Mouse (Mus musculus): ENCODE data around the gene Dgkh. TPM values are rescaled to one million over a fixed set of nuclear protein-coding genes. Genes with fewer than 3 reads are reported as not detected.
A peak's percentile ranks its signal among the peaks of the same experiment; 100 is the strongest.

Gene Dgkh
- polyA plus RNA-seq, 1 experiment from 2014 or later = 2.5 TPM

DNA sequence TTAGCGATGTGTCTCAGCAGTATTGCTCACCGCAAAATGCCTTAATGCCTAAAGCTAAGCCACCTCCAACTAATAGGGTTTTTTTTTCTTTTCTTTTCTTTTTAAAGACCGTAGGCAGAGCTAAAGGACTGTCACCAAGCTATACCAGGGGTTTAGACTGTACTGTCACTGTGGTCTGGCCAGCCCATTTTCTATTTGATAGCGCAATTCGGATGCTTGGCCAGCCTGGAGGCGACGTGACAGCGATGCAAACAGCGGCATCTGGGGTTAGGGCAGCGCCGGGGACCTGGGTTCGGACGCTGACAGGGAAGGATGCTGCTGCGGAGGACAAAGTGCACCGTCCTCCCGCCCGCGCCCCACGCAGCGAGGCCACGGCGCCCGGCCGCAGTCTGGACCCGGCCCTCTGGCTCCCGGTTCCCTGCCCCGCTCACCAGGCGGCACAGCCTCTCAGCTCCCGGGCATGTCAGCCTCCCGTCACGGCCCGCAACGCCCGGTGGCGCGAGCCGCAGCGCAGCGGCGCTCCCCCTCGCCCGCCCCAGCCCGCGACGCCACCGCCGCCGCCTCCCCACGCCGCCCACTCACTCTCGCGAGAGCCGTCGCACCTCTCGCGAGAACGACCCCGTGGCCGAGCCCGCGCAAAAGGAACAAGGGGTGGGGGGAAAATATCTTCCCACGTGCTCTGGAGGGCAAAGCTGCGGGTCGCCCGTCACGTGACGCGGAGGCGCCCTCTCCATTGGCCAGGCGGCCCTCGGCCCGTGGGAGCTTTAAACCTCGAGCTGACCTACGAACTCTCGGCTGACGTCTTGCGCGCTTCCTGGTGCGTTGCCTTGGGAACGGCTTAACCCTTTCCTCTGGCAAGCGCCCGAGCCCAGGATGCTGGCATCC, 196.1 kb downstream of the Dgkh start, which contains the start of gene Akap11:
TSS of gene Akap11 (minus strand) at position 528 of the 885 bp plus-strand sequence.
- Histone ChIP-seq H3K27ac (ENCODE audit: poor library complexity, severe bottlenecking) (peak within 1 kb of the TSS; percentile 85), H3K9ac (peak within 1 kb of the TSS; percentile 99)
- WGBS = under 1% methylated on average over 70 of the region's 82 CpGs

DNA sequence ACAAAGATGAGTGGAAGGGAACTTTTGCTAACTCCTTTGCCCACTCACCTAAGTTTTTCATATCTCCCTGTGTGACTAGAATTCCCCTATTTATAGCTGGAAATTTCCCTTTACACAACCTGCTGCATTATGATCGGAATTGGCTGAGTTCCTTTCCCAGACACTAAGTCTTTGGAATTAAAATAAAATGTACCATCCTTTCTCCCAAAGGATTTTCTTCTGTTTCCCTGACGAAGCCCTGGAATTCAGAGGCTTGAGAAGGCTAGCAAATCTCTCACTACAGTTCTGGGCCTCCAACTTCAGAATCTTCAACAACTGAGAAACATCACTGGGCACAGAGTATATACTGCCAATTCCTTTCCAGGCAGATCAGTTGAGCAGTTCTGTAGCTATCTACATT, 197.2 kb downstream of the Dgkh start:
- 50% methylated on average over 2 of the region's 2 CpGs for WGBS
- Histone ChIP-seq H3K27ac (ENCODE audit: poor library complexity, severe bottlenecking) (no peak overlapping the region), H3K4me1 (replicated peaks) (peaks cover 33% of the 10 kb centered on the region), H3K4me3 (peak overlapping the region; percentile 92), H3K9ac (peak overlapping the region; percentile 99), H3K4me2 (peak overlapping the region; percentile 68), H3K36me3 (no peaks in the 10 kb centered on the region), H3K9me3 (replicated peaks) (no peaks in the 10 kb centered on the region), H3K27me3 (replicated peaks) (no peaks in the 10 kb centered on the region)
- ATAC-seq (ENCODE audit: insufficient number of reproducible peaks, low FRiP score) = no peak

More for the DNA sequence above, 196.1 kb downstream of the Dgkh start, which contains the start of gene Akap11:
- peaks cover 28% of the 10 kb centered on the region for H3K4me1 ChIP-seq (replicated peaks)
- peak within 1 kb of the TSS; percentile 92 for H3K4me3 ChIP-seq
- no peaks in the 10 kb centered on the region for H3K27me3 ChIP-seq (replicated peaks)
- no peaks in the 10 kb centered on the region for H3K36me3 ChIP-seq
- ATAC-seq (ENCODE audit: insufficient number of reproducible peaks, low FRiP score) = peak; percentile 97
- H3K9me3 ChIP-seq (replicated peaks) = no peaks in the 10 kb centered on the region
- peak within 1 kb of the TSS; percentile 68 for H3K4me2 ChIP-seq

DNA sequence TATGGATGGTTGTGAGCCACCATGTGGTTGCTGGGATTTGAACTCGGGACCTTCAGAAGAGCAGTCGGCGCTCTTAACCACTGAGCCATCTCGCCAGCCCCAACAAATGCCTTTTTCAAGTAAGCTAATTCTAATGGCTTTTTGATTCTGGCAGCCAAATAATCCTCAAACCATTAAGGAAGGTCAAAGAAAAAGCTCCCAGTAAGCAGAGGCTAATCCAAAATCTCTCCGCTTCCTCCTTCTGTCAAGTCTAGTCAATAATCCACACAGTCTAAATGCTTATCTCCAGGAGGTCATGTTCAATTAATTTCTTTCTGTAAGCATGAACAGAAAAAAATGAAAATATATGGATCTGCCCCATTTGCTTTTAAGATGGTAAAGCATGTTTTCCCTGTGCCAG, 197.9 kb downstream of the Dgkh start:
- H3K4me2 ChIP-seq = no peak overlapping the region
- no peak overlapping the region for H3K4me3 ChIP-seq
- no peak overlapping the region for H3K27ac ChIP-seq (ENCODE audit: poor library complexity, severe bottlenecking)
- H3K36me3 ChIP-seq = no peaks in the 10 kb centered on the region
- ATAC-seq (ENCODE audit: insufficient number of reproducible peaks, low FRiP score) = no peak
- no peaks in the 10 kb centered on the region for H3K27me3 ChIP-seq (replicated peaks)
- WGBS = 95% methylated on average over 5 of the region's 5 CpGs
- peaks cover 39% of the 10 kb centered on the region for H3K4me1 ChIP-seq (replicated peaks)
- no peaks in the 10 kb centered on the region for H3K9me3 ChIP-seq (replicated peaks)
- no peak overlapping the region for H3K9ac ChIP-seq

DNA sequence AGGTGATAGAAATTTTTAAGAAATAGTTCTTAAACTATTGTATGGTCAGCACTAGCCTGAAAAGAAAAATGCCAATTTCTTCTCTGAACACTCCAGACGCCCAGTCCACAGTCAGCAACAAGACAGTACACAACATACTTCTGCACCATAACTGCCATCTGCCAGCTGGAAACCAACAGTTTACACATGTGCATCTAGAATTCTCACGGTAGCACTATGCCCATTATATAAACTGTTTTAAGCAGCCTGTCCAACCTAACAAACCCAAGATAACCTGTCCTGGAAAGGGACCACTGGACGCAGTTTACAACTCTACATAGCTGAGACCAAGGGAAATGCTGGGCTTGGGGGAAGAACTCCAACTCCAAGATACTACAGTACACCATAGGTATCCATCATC, 198.9 kb downstream of the Dgkh start:
- Histone ChIP-seq H3K4me1 (replicated peaks) (peaks cover 48% of the 10 kb centered on the region), H3K36me3 (no peaks in the 10 kb centered on the region), H3K9ac (no peak overlapping the region), H3K4me3 (no peak overlapping the region), H3K4me2 (no peak overlapping the region), H3K27ac (ENCODE audit: poor library complexity, severe bottlenecking) (no peak overlapping the region), H3K9me3 (replicated peaks) (no peaks in the 10 kb centered on the region), H3K27me3 (replicated peaks) (no peaks in the 10 kb centered on the region)
- ATAC-seq (ENCODE audit: insufficient number of reproducible peaks, low FRiP score) = no peak
- 92% methylated on average over 3 of the region's 3 CpGs for WGBS

GRCm38 (mm10) chr14:78532345-78532744, 200.2 kb downstream of the Dgkh start:
- ATAC-seq (ENCODE audit: insufficient number of reproducible peaks, low FRiP score) = no peak
- H3K4me1 ChIP-seq (replicated peaks) = peaks cover 48% of the 10 kb centered on the region
- H3K9ac ChIP-seq = no peak overlapping the region
- H3K36me3 ChIP-seq = no peaks in the 10 kb centered on the region
- no peaks in the 10 kb centered on the region for H3K27me3 ChIP-seq (replicated peaks)
- no peak overlapping the region for H3K4me3 ChIP-seq
- no peak overlapping the region for H3K4me2 ChIP-seq
- H3K27ac ChIP-seq (ENCODE audit: poor library complexity, severe bottlenecking) = peak overlapping the region; percentile 70
- WGBS = 49% methylated on average over 6 of the region's 6 CpGs
- H3K9me3 ChIP-seq (replicated peaks) = no peaks in the 10 kb centered on the region

- no peak overlapping the region for H3K27ac ChIP-seq (ENCODE audit: poor library complexity, severe bottlenecking)
- ATAC-seq (ENCODE audit: insufficient number of reproducible peaks, low FRiP score) = no peak
- WGBS = 86% methylated on average over 3 of the region's 3 CpGs
- H3K9ac ChIP-seq = no peak overlapping the region
- H3K4me1 ChIP-seq (replicated peaks) = peaks cover 56% of the 10 kb centered on the region
- no peaks in the 10 kb centered on the region for H3K9me3 ChIP-seq (replicated peaks)
- no peak overlapping the region for H3K4me3 ChIP-seq
- H3K36me3 ChIP-seq = peaks cover 4% of the 10 kb centered on the region; the same call in 1 of the 2 replicates
- no peak overlapping the region for H3K4me2 ChIP-seq
- H3K27me3 ChIP-seq (replicated peaks) = no peaks in the 10 kb centered on the region
Observed at GRCm38 (mm10) chr14:78530256-78530655, 202.3 kb downstream of the Dgkh start.

- no peaks in the 10 kb centered on the region for H3K9me3 ChIP-seq (replicated peaks)
- H3K27ac ChIP-seq (ENCODE audit: poor library complexity, severe bottlenecking) = peak overlapping the region; percentile 60; the same call in 1 of the 2 replicates
- no peak overlapping the region for H3K4me3 ChIP-seq
- no peaks in the 10 kb centered on the region for H3K27me3 ChIP-seq (replicated peaks)
- ATAC-seq (ENCODE audit: insufficient number of reproducible peaks, low FRiP score) = no peak
- H3K36me3 ChIP-seq = peaks cover 5% of the 10 kb centered on the region; the same call in 1 of the 2 replicates
- H3K4me1 ChIP-seq (replicated peaks) = peaks cover 62% of the 10 kb centered on the region
- no peak overlapping the region for H3K4me2 ChIP-seq
- 65% methylated on average over 8 of the region's 8 CpGs for WGBS
- H3K9ac ChIP-seq = no peak overlapping the region
Observed at GRCm38 (mm10) chr14:78528461-78529425, 203.8 kb downstream of the Dgkh start.

DNA sequence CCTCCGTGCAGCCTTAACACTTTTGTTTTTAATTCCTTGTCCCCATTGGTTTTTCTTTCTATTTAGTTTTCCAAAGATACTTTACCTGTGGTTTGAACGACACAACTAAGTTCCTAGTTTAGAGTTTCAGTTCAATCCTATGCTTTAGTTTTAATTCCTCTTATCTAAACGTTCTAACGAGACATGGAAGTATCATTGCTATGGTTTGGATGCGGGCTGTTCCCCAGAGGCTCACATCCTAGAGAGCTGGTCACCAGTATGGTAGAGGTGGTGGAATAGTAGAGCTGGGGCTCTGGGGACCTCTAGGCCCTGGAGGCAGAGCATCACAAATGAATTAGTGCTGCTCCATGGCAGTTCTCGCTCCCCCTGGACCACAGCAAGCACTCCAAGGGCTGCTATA, 205.7 kb downstream of the Dgkh start:
- 82% methylated on average over 6 of the region's 6 CpGs for WGBS
- H3K36me3 ChIP-seq = peaks cover 5% of the 10 kb centered on the region; the same call in 1 of the 2 replicates
- no peak overlapping the region for H3K4me3 ChIP-seq
- no peak overlapping the region for H3K4me2 ChIP-seq
- no peaks in the 10 kb centered on the region for H3K27me3 ChIP-seq (replicated peaks)
- H3K9me3 ChIP-seq (replicated peaks) = no peaks in the 10 kb centered on the region
- no peak for ATAC-seq (ENCODE audit: insufficient number of reproducible peaks, low FRiP score)
- no peak overlapping the region for H3K9ac ChIP-seq
- H3K27ac ChIP-seq (ENCODE audit: poor library complexity, severe bottlenecking) = no peak overlapping the region
- H3K4me1 ChIP-seq (replicated peaks) = peaks cover 57% of the 10 kb centered on the region

DNA sequence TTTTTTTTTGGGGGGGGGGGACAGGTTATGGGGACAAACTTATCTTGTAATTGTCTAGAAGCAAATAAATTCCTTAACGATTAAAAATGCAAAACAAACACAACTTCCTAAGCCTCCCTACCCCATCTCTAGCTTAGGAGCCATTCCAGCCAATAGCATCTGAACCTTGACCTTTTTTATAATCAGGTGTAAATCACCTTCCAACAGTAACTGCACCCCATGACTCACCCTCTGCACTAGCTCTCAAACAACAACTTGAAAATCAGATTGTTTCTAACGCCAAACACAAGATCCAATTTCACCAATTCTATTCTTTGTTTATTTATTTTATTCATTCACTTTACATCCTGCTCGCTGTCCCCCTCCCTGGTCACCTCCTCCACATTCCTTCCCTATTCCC, 206.1 kb downstream of the Dgkh start:
- ATAC-seq (ENCODE audit: insufficient number of reproducible peaks, low FRiP score) = no peak
- no peaks in the 10 kb centered on the region for H3K9me3 ChIP-seq (replicated peaks)
- H3K4me3 ChIP-seq = no peak overlapping the region
- no peak overlapping the region for H3K27ac ChIP-seq (ENCODE audit: poor library complexity, severe bottlenecking)
- H3K36me3 ChIP-seq = peaks cover 9% of the 10 kb centered on the region
- no peak overlapping the region for H3K4me2 ChIP-seq
- H3K27me3 ChIP-seq (replicated peaks) = no peaks in the 10 kb centered on the region
- peaks cover 53% of the 10 kb centered on the region for H3K4me1 ChIP-seq (replicated peaks)
- H3K9ac ChIP-seq = no peak overlapping the region
- WGBS = 61% methylated on average over 3 of the region's 3 CpGs

- WGBS = 92% methylated on average over 3 of the region's 3 CpGs
- ATAC-seq (ENCODE audit: insufficient number of reproducible peaks, low FRiP score) = peak; percentile 40
- no peak overlapping the region for H3K27ac ChIP-seq (ENCODE audit: poor library complexity, severe bottlenecking)
- no peak overlapping the region for H3K9ac ChIP-seq
- no peaks in the 10 kb centered on the region for H3K9me3 ChIP-seq (replicated peaks)
- H3K4me3 ChIP-seq = no peak overlapping the region
- no peak overlapping the region for H3K4me2 ChIP-seq
- H3K36me3 ChIP-seq = peaks cover 9% of the 10 kb centered on the region
- peaks cover 49% of the 10 kb centered on the region for H3K4me1 ChIP-seq (replicated peaks)
- no peaks in the 10 kb centered on the region for H3K27me3 ChIP-seq (replicated peaks)
Observed at GRCm38 (mm10) chr14:78525611-78526457, 206.7 kb downstream of the Dgkh start.
